Mouse (Mus musculus): ENCODE measurements around the gene 6330403K07Rik. TPM values are rescaled to one million over a fixed set of nuclear protein-coding genes. Genes with fewer than 3 reads are reported as not detected.

Gene 6330403K07Rik
- polyA plus RNA-seq, 1 experiment from 2014 or later = 20.5 TPM

GRCm38 (mm10) chr11:71012743-71013142 is 20.6 kb downstream of the 6330403K07Rik start:
- Histone ChIP-seq H3K4me3 (ENCODE audit: low read depth, low read length) (no peak overlapping the region), H3K27ac (ENCODE audit: low read length) (no peak overlapping the region), H3K36me3 (ENCODE audit: insufficient read depth, low read length) (peaks cover 13% of the 10 kb centered on the region; the same call in 1 of the 2 replicates), H3K4me1 (ENCODE audit: insufficient read depth, low read depth, low read length) (0 out of 2 replicates have a peak, but pooled peaks cover 2% of the 10 kb centered on the region), H3K9ac (replicated peaks; ENCODE audit: low read depth) (no peak overlapping the region), H3K27me3 (replicated peaks; ENCODE audit: insufficient read depth, low read length) (no peaks in the 10 kb centered on the region), H3K4me2 (replicated peaks; ENCODE audit: low read depth, low read length) (no peak overlapping the region), H3K9me3 (ENCODE audit: low read length) (no peaks in the 10 kb centered on the region)
- TF ChIP-seq EP300 (IDR thresholded peaks at IDR 0.05) (peak; percentile 51; the same call in 1 of the 2 replicates), CTCF (IDR thresholded peaks at IDR 0.05) (peak; percentile 41; the same call in 1 of the 2 replicates)
- ATAC-seq (peak; percentile 87), DNase-seq (ENCODE audit: low spot score) (peak; percentile 64)
- 69% methylated on average over 7 of the region's 7 CpGs for WGBS

- Histone ChIP-seq H3K27me3 (replicated peaks; ENCODE audit: insufficient read depth, low read length) (no peaks in the 10 kb centered on the region), H3K4me1 (ENCODE audit: insufficient read depth, low read depth, low read length) (peaks cover 4% of the 10 kb centered on the region), H3K9me3 (ENCODE audit: low read length) (no peaks in the 10 kb centered on the region), H3K36me3 (ENCODE audit: insufficient read depth, low read length) (peaks cover 12% of the 10 kb centered on the region; the same call in 1 of the 2 replicates), H3K4me2 (replicated peaks; ENCODE audit: low read depth, low read length) (no peak overlapping the region), H3K4me3 (ENCODE audit: low read depth, low read length) (no peak overlapping the region), H3K9ac (replicated peaks; ENCODE audit: low read depth) (no peak overlapping the region), H3K27ac (ENCODE audit: low read length) (no peak overlapping the region)
- WGBS = 79% methylated on average over 3 of the region's 3 CpGs
- no peak for TF ChIP-seq CTCF (IDR thresholded peaks at IDR 0.05)
- TF ChIP-seq EP300 (IDR thresholded peaks at IDR 0.05) = no peak
- ATAC-seq = no peak
- DNase-seq (ENCODE audit: low spot score) = peak; percentile 36
These were observed 25.0 kb downstream of the 6330403K07Rik start for GRCm38 (mm10) chr11:71008321-71008720.

GRCm38 (mm10) chr11:71007831-71008230 is 25.5 kb downstream of the 6330403K07Rik start:
- ATAC-seq = no peak
- Histone ChIP-seq H3K4me3 (ENCODE audit: low read depth, low read length) (no peak overlapping the region), H3K4me2 (replicated peaks; ENCODE audit: low read depth, low read length) (no peak overlapping the region), H3K27me3 (replicated peaks; ENCODE audit: insufficient read depth, low read length) (no peaks in the 10 kb centered on the region), H3K9ac (replicated peaks; ENCODE audit: low read depth) (no peak overlapping the region), H3K27ac (ENCODE audit: low read length) (no peak overlapping the region), H3K9me3 (ENCODE audit: low read length) (no peaks in the 10 kb centered on the region), H3K4me1 (ENCODE audit: insufficient read depth, low read depth, low read length) (peaks cover 9% of the 10 kb centered on the region), H3K36me3 (ENCODE audit: insufficient read depth, low read length) (peaks cover 10% of the 10 kb centered on the region; the same call in 1 of the 2 replicates)
- peak; percentile 37 for DNase-seq (ENCODE audit: low spot score)
- 68% methylated on average over 7 of the region's 7 CpGs for WGBS
- peak; percentile 65 for TF ChIP-seq EP300 (IDR thresholded peaks at IDR 0.05)
- no peak for TF ChIP-seq CTCF (IDR thresholded peaks at IDR 0.05)

- Histone ChIP-seq H3K27ac (ENCODE audit: low read length) (no peak overlapping the region), H3K36me3 (ENCODE audit: insufficient read depth, low read length) (peaks cover 10% of the 10 kb centered on the region; the same call in 1 of the 2 replicates)
- no peak for ATAC-seq
These were observed 26.3 kb downstream of the 6330403K07Rik start for GRCm38 (mm10) chr11:71007026-71007425.

GRCm38 (mm10) chr11:71005046-71005445 is 28.3 kb downstream of the 6330403K07Rik start:
- Histone ChIP-seq H3K9me3 (ENCODE audit: low read length) (no peaks in the 10 kb centered on the region), H3K4me2 (replicated peaks; ENCODE audit: low read depth, low read length) (peak overlapping the region; percentile 91), H3K27ac (ENCODE audit: low read length) (peak overlapping the region; percentile 0; the same call in 1 of the 2 replicates), H3K4me3 (ENCODE audit: low read depth, low read length) (0 out of 2 replicates have a peak overlapping the region, but pooled peaks have one; percentile 28), H3K4me1 (ENCODE audit: insufficient read depth, low read depth, low read length) (peaks cover 9% of the 10 kb centered on the region), H3K9ac (replicated peaks; ENCODE audit: low read depth) (no peak overlapping the region), H3K27me3 (replicated peaks; ENCODE audit: insufficient read depth, low read length) (no peaks in the 10 kb centered on the region), H3K36me3 (ENCODE audit: insufficient read depth, low read length) (peaks cover 8% of the 10 kb centered on the region; the same call in 1 of the 2 replicates)
- DNase-seq (ENCODE audit: low spot score) (no peak), ATAC-seq (no peak)
- no peak for TF ChIP-seq CTCF (IDR thresholded peaks at IDR 0.05)
- no peak for TF ChIP-seq EP300 (IDR thresholded peaks at IDR 0.05)
- 54% methylated on average over 5 of the region's 5 CpGs for WGBS

More at GRCm38 (mm10) chr11:71007026-71007425, 26.3 kb downstream of the 6330403K07Rik start:
- no peak for TF ChIP-seq EP300 (IDR thresholded peaks at IDR 0.05)
- no peak for TF ChIP-seq CTCF (IDR thresholded peaks at IDR 0.05)
- H3K4me1 ChIP-seq (ENCODE audit: insufficient read depth, low read depth, low read length) = peaks cover 9% of the 10 kb centered on the region
- 93% methylated on average over 6 of the region's 6 CpGs for WGBS
- no peaks in the 10 kb centered on the region for H3K27me3 ChIP-seq (replicated peaks; ENCODE audit: insufficient read depth, low read length)
- no peaks in the 10 kb centered on the region for H3K9me3 ChIP-seq (ENCODE audit: low read length)
- H3K9ac ChIP-seq (replicated peaks; ENCODE audit: low read depth) = no peak overlapping the region
- no peak overlapping the region for H3K4me2 ChIP-seq (replicated peaks; ENCODE audit: low read depth, low read length)
- no peak overlapping the region for H3K4me3 ChIP-seq (ENCODE audit: low read depth, low read length)
- DNase-seq (ENCODE audit: low spot score) = no peak

- Histone ChIP-seq H3K9me3 (ENCODE audit: low read length) (no peaks in the 10 kb centered on the region), H3K36me3 (ENCODE audit: insufficient read depth, low read length) (0 out of 2 replicates have a peak, but pooled peaks cover 2% of the 10 kb centered on the region), H3K4me3 (ENCODE audit: low read depth, low read length) (peak within 1 kb of the TSS; percentile 93), H3K27ac (ENCODE audit: low read length) (peak within 1 kb of the TSS; percentile 66), H3K4me2 (replicated peaks; ENCODE audit: low read depth, low read length) (peak within 1 kb of the TSS; percentile 91), H3K27me3 (replicated peaks; ENCODE audit: insufficient read depth, low read length) (no peaks in the 10 kb centered on the region), H3K4me1 (ENCODE audit: insufficient read depth, low read depth, low read length) (peaks cover 9% of the 10 kb centered on the region), H3K9ac (replicated peaks; ENCODE audit: low read depth) (peak within 1 kb of the TSS; percentile 51)
- WGBS = under 1% methylated on average over 34 of the region's 35 CpGs
- TF ChIP-seq EP300 (IDR thresholded peaks at IDR 0.05) (peak; percentile 51), CTCF (IDR thresholded peaks at IDR 0.05) (peak; percentile 70)
- ATAC-seq (peak; percentile 99), DNase-seq (ENCODE audit: low spot score) (peak; percentile 99)
These were observed 29.0 kb downstream of the 6330403K07Rik start, which contains the start of gene Dhx33 for GRCm38 (mm10) chr11:71004316-71004773. Gene Dhx33 (minus strand): TSS chr11:71004437.
